Mouse (Mus musculus) Muller cell, postnatal 12 days (primary cell): ENCODE results near the gene Plekha3.

Experiments
- DNase-seq: peaks from one replicate; pipeline ENCODE4 v3.0.0-alpha.2; 2015; ENCODE audit errors: inconsistent ontology term

The Plekha3 gene

DNA sequence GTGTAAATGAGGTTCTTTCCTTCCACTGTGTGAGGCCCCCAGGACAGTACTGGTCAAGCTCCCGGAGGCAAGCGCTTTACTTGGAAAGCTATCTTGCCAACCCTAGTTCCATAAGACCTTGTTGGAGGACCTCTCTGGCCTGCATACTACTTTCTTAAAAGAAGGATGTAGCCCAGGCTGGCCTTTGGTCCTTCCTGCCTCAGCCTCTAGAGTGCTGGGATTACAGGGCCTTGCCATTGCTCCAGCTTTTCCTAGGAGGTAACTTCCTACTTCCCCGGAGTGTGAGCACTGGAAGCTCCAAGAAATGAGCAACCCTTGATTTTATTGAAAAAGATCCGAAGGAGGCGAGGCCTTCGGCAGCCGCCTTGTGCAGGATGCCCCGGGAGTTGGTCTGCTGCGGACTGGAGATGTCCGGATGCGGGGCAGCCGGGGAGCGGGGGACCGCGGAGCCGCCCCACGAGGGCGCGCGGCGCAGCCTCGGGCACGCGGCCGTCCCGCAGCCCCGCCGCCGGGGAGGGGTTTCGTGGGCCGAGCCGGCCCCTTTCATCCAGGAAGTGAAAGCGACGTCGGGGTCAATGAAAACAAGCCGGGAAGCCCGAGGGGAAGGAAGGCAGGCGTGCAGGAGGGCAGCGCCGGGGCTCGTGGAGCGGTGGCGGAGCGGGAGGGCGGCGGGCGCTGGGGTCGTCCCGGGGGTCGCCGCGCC is at the start of gene Plekha3:
Gene Plekha3, plus strand, starts transcription at position 557 of the 703 bp plus-strand sequence.
- DNase-seq: peak; percentile 88

DNA sequence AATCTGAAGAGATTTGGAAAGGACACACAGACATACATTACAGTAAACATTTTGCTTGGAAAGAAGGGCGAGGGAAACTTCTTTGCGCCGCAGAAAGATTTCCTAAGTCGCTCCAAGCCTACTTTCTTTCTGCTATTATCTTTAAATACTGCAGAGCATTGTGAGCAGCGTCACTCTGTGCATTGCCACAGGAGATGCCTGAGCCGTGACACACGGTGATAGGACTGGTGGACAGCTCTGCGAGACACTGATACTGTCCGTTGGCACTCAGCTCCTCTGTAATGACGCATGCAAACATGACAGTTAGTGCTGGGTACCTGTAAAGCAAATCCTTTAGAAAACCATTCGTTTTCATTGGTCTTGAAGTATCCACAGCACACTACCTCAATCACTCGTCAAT is 44.8 kb upstream of the Plekha3 start:
- DNase-seq: no peak

DNA sequence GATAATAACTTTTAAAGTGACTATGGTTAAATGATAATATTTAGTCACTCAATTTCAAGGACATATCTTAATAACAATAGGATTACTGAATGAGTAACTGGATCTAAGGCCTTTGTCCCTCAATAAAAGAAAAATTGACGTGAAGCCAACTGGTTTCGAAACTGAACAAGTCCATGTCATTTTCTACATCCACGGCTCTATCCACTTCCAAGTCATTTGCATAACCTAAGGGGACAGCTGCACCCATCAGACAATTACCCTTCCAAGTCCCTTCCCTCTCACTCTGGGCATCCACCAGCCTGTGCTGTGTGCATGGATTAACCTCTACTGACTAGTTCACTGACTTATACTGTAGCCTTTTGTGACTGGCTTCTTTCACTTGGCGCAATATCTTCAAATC is 43.5 kb upstream of the Plekha3 start:
- peak; percentile 33 for DNase-seq

DNA sequence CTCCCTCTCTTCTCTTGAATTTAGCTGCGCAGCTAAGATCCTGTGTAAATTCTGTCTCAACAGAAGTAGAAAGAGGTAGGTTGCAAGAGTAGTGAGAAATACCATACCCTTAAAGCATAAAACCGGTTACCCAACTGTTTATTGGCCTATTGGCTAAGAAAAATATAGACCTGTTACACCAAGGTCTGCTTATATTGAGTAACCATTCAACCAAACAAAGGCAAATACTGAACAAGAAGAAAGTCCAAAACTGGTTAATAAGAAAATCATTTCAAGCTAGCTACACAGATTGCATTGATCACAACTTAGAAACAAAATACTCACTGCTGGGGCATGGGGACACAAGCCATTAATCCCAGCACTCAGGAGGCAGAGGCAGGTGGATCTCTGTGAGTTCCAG is 35.4 kb upstream of the Plekha3 start:
- DNase-seq: no peak

DNA sequence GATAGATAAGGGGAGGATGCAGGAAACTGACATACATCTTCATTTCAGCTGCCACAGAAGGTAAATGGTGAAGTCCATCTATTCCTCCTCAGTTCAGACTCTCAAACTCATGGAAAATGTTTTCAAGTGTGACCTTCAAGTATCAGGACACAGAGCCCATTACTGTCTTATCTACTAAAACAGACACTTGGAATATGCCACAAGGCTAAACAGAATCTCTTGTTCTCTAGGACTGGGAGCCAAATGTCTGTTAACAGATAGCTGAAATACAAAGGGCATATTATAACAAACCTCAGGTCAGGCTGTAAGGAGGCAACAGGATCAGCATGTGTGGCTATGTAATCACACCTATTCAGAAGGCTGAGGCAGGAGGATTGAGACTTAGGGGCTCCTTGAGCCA is 31.3 kb upstream of the Plekha3 start:
- no peak for DNase-seq

GRCm38 (mm10) chr2:76647441-76647869 is 27.6 kb upstream of the Plekha3 start:
- DNase-seq: no peak

DNA sequence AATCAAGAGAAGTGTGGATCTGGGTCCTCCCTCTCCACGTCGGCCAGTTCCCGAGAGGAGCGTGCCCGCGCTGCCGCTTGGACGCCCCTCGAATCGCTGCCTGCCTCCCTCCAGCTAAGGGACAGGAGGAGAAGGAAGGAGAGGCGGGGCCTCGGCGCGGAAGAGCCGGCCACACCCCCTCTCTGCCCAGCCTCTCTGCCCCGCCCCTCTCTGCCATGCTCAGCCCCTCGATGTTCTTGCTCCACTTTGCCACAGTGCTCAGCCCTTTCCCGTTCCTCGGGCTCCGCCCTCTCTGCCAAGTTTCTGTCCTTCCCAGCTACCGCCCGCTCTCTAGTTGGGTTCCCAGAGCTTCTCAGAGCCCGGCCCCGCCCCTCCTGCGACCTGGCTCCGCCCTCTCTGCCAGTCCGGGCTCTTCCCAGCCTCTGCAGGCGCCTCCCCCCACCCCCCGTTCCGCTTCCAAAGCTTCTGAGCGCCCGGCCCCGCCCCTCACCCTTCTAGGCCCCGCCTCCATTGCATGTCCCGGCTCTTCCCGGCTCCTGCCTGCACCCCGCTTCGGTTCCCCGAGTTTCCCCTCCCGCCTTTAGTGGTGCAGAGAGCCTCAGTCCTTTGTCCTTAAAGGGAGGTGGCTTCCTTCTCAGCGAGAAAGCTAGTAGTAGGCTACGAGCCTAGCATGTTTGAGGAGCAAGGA is 27.1 kb upstream of the Plekha3 start, which contains the start of the genes Prkra and Pjvk:
Gene Prkra, minus strand, starts transcription at position 133 of the 688 bp plus-strand sequence.
Gene Pjvk, plus strand, starts transcription at position 594 of the 688 bp plus-strand sequence.
- peak; percentile 100 for DNase-seq

- DNase-seq: peak; percentile 33
These were observed 26.4 kb upstream of the Plekha3 start for GRCm38 (mm10) chr2:76648666-76649141.

GRCm38 (mm10) chr2:76653070-76653469 is 22.0 kb upstream of the Plekha3 start:
- no peak for DNase-seq

DNA sequence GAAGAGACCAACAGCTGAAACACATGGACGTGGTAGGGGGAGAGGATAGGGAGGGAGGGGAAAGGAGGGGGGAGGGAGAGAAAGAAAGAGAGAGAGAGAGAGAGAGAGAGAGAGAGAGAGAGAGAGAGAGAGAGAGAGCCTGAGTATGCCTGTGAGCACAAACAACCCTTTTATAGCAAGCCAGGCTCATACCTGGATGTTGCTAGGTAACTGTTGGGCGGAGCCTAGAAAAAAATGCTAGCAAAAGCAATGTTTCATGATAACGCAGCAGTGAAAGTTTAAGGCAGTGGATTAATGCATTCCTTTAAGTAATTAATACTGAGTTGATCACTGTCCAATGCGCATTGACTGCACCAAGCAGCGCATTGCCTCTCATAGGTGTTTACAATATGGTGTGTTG is 20.4 kb upstream of the Plekha3 start:
- no peak for DNase-seq

GRCm38 (mm10) chr2:76655444-76655843 is 19.6 kb upstream of the Plekha3 start:
- DNase-seq: no peak

DNA sequence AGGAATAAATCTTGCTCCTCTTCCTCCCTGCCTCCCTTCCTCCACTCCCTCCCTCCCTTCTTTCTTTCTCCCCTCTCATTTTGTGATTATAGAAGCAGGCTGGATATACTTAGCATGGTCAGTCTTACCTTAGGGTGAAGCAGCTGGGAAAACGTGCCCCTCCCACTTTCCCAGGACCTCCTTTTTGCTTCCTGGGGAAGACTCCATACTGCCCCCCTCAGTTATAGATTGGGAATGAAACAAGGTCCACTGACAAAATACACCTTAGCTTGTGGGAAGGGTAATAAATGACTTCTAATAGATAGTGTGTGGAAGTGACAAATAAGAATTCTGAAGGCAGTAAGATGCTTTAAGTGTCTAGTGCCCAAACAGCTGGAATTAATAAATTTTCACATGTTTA is 19.1 kb upstream of the Plekha3 start:
- DNase-seq: no peak

GRCm38 (mm10) chr2:76658551-76658950 is 16.5 kb upstream of the Plekha3 start:
- no peak for DNase-seq

DNA sequence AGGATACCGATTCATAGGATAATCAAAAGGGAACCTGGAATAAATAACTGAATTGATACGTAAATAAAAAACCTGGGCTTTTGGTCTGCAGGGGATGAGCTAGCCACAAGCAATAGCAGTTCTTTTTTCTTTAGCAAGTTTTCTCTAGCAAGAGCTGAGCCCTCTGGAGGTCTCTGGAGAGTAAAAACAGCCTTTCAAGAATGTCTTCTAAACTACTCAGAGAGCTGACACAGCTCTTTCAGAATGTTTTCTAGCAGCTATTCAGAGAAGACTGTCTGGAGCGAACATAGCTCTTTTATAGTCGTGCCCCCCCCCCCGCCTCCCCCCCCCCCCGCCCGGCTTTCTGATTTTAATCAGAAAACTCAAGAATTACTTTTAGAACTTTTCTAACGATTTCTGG is 15.7 kb upstream of the Plekha3 start:
- DNase-seq: no peak

- no peak for DNase-seq
These were observed 9.6 kb upstream of the Plekha3 start for GRCm38 (mm10) chr2:76665531-76665930.

- no peak for DNase-seq
These were observed 7.9 kb upstream of the Plekha3 start for GRCm38 (mm10) chr2:76667200-76667599.

DNA sequence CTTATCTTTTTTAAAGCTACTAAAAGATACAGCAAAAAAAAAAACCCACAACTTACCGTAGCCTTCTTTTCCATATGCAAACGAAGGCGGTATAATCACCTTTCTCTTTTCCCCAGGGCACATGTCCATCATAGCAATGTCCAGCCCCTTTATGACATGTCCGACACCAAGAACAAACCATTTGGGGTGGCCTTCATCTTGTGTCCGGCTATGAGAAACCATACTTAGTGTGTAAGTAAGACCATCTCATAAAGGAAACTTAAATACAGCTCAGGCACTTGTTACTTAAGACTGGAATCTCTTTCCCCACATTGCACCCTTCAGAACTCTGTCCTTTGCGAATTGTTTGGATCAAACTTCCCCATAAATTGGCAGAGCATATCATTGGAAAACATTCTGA is 3.4 kb upstream of the Plekha3 start:
- DNase-seq: peak; percentile 1

DNA sequence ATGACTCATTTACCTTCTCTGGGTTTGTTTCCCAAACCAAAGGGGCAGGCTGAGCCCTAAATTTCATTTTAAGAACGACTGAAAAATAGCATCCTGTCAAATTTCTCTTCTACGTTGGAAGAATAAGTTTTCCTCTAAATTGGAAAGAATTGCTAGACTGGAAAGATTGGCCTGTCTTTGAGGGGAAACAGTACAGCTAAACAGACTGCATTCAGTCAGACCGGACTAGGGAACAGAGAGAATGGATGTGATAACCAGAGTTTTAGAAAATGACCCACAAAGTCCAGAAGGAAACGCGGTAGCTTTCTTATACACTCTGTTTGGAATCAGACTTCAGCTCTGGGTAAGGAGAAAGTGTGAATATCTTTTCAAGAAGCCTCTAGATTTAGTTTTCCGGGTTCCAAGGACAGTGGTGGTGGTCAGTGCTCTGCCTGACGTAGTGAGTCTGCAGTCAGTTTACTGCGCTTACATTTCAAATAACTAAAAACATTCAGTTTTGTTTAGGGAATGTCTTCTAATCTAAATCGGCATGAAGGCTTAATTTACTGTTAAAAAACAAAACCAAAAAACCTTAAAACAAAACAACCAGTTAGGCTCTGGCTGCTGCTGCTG is 2.8 kb upstream of the Plekha3 start:
- peak; percentile 65 for DNase-seq

DNA sequence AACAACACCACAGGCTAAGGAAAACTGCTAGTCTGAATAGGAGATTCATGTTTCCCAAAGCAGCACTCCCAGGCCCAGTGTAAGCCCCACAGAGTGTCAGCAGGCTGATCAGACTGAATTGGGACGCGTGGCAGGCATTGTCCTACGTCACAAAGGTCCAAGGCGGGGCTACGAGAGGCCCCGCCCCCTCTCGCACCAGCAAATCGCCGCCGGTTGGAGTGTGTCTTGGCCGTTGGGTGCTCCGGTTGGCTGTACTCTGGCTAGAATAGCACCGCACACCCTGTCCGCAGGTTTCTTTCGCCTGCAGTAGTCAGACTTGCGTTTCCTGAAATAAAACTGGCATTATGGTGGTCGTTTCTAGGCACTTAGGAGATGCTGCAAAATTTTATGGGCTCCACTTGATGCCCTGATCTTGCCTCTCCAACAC is 2.1 kb upstream of the Plekha3 start, which contains the start of gene Fkbp7:
Gene Fkbp7, minus strand, starts transcription at position 151 of the 427 bp plus-strand sequence.
- DNase-seq: peak; percentile 98

GRCm38 (mm10) chr2:76673472-76674081 is 1.5 kb upstream of the Plekha3 start:
- peak; percentile 45 for DNase-seq

DNA sequence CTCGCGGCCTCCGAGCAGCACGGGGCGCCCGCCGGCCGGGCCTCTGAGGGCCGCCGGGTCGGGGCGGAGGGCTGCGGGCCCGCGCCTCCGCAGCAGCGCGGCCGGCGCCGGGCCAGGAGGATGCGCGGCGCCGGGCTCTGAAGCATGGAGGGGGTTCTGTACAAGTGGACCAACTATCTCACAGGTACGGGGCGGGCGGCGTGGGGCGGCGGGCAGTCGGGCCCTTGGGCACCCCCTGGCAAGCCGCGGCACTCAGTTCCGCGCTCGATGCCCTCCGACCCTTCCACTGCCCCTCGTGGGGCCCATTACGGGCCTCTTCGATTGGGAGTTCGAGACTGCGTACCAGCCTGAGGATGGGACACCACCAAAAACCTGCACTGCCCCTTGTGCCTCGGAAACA is 370 bp downstream of the Plekha3 start:
- DNase-seq: no peak

DNA sequence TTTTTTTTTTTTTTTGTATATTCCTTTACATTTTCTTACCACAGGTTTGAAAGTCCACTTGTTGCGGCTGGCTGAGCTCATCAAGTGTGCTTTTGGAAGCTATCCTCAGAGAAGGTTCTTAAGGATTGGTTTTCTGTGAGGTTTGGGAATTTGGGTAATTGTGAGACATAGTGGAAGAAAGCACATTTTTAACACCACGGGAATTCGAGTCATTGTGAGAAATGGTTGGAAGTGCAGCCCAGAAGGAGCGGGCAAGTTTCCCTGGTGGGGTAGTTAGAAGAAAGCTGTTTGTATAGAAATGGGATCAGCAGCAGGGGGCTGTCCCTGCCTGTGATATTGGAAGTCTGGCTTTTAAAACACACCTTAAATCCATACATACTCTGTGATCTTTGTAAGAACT is 868 bp downstream of the Plekha3 start:
- peak; percentile 21 for DNase-seq
